Mouse (Mus musculus): ENCODE results near the gene Pnldc1.

DNA sequence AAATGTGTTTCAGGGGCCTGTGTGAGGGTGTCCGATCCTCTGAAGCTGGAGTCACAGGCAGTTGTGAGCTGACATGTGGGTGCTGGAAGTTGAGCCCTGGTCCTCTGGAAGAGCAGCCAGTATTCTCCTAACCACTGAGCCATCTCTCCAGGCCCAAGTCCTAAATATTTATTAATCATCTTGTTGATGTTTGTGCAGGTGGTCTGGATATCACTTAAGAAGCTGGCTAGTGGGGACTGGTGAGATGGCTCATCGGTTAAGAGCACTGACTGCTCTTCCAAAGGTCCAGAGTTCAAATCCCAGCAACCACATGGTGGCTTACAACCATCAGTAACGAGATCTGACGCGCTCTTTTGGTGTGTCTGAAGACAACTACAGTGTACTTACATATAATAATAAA is 39.6 kb upstream of the Pnldc1 start:
- TF ChIP-seq CTCF (IDR thresholded peaks at IDR 0.05; ENCODE audit: low read depth) (no peak), EP300 (optimal IDR thresholded peaks at IDR 0.05) (no peak)

All from stomach, postnatal 0 days (tissue).